Mouse (Mus musculus) liver, embryonic 14.5 days (tissue): ENCODE results near the gene Spock1.

Source experiments
- CTCF ChIP-seq: IDR thresholded peaks from 2 replicates; pipeline ENCODE4 v1.5.1; 2016; ENCODE audit warnings: antibody characterized with exemption, low read depth, control low read depth
- EP300 ChIP-seq: IDR thresholded peaks from 2 replicates; pipeline ENCODE4 v1.6.1; 2016; ENCODE audit warnings: antibody characterized with exemption, low read depth

DNA sequence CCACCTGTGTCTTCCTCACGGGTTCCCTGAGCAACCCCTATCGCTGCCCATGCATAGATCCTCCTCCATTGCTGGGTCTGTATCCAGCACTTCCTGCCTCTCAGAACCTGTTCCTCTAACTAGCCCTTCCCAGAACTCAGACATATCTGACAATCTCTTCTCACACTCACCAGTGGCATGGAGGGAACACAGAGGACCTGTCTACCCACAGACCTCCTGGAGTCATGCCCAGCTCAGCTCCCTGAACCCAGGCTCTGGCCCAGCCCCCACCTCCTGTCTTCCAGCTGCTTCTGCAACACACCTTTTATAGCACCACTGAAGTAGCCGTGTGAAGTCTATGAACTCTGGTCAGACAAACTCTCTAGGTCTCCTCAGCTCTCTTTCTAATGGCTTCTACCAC lies 101.3 kb downstream of the Spock1 start:
- TF ChIP-seq EP300 (no peak), CTCF (no peak)
